Mouse (Mus musculus): ENCODE results near the gene Arl5c.
"Not testable (repeated sequence)": the region's sequence is repeated elsewhere in the genome, so short reads cannot be mapped to it uniquely, and the experiment has no call there.

Arl5c gene

DNA sequence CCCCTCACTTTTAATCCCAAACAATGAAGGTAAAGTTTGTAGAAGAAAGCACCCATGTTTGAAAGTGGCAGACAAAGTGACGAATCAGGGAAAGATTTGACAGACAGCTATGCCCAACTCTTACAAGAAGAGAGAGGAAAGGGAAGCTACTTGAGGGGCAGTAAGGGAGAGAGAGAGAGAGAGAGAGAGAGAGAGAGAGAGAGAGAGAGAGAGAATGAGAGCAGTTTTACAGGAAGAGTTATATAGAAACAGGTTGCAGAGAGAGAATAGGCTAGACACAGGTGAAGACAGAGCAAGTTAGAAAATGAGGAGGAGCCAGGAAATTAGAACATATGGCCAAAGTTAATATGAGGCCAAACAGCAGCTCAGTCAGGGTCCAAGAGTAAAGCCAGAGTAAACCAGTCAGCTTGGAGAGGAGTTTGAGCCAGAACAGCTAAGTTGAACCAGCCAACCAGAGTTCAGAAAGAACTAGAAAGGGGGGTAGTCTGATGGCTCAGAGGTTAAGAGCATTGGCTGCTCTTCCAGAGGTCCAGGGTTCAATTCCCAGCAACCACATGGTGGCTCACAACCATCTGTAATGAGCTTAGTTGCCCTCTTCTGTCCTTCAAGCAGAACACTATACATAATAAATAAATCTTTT, 43.5 kb downstream of the Arl5c start:
- peaks cover 42% of the 10 kb centered on the region for H3K36me3 ChIP-seq (ENCODE audit: insufficient read depth, low read length)
- TF ChIP-seq NANOG (IDR thresholded peaks at IDR 0.05; ENCODE audit: borderline replicate concordance, low read length) (no peak), CTCF (conservative IDR thresholded peaks at IDR 0.05; ENCODE audit: low read length) (no peak), POU5F1 (IDR thresholded peaks at IDR 0.05; ENCODE audit: borderline replicate concordance, low read length) (no peak)
- peaks cover 94% of the 10 kb centered on the region for H3K4me1 ChIP-seq (replicated peaks; ENCODE audit: low read depth, low read length)
- no peak overlapping the region for H3K4me3 ChIP-seq (replicated peaks; ENCODE audit: low read length)
- no peaks in the 10 kb centered on the region for H3K9me3 ChIP-seq (ENCODE audit: low read length)
- no peaks in the 10 kb centered on the region for H3K27me3 ChIP-seq (ENCODE audit: insufficient read depth, low read length)

DNA sequence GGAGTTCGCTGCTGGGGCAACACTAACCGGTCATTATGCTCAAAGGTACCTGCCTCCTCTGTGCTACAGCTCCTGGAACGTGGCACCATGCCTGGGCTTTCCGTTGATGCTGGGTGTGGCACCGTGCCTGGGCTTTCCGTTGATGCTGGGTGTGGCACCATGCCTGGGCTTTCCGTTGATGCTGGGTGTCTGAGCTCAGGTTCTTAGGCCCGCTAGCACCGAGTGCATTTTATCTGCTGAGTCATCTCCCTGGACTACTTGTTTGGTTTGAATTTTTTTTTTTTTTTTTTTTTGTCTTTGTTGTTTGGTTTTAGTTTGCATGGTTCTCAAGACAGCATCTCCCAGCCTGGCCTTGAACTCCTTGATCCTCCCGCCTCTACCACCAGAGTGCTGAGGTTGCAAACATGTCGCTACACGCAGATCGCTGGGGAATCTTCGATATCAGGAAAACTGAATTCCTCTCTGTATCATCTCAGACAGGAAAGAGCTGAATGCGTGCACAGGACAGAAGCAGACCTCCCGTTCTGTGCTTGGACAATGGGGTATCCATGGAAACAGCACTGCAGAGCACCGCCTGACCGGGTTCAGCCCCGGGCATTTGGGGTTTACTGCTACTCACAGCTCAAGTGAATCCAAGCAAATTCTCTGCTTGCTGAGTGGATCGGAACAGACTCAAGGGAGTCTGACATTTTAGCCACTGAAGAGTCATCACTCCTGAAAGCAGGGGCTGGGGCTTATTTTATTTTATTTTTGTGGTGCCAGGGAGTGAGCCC, 46.1 kb downstream of the Arl5c start:
- Histone ChIP-seq H3K36me3 (ENCODE audit: insufficient read depth, low read length) (peaks cover 39% of the 10 kb centered on the region), H3K27me3 (ENCODE audit: insufficient read depth, low read length) (no peaks in the 10 kb centered on the region), H3K4me3 (replicated peaks; ENCODE audit: low read length) (peak overlapping the region; percentile 52), H3K4me1 (replicated peaks; ENCODE audit: low read depth, low read length) (peaks cover 87% of the 10 kb centered on the region), H3K9me3 (ENCODE audit: low read length) (no peaks in the 10 kb centered on the region)
- TF ChIP-seq POU5F1 (IDR thresholded peaks at IDR 0.05; ENCODE audit: borderline replicate concordance, low read length) (no peak), CTCF (conservative IDR thresholded peaks at IDR 0.05; ENCODE audit: low read length) (no peak), NANOG (IDR thresholded peaks at IDR 0.05; ENCODE audit: borderline replicate concordance, low read length) (no peak)

DNA sequence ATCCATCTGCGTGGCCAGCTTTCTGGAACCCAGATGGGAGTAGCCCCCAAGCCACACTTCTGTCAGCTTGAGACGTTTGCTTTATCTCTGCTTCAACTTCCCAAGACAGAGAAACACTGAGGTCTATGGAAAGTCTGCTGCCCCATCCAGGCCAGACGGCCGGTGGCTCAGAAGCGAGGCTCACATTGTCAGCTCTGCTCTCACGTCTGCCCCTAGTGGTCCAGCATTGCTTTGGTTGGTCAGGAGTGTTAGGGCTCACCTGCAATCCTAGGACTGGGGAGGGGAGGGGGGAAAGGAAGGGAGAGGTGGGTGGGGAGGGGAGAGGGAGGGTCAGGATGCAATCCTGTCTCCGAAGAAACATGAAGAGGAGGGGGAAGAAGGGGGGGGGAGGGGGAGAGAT, 48.6 kb downstream of the Arl5c start:
- H3K9me3 ChIP-seq (ENCODE audit: low read length), result no peaks in the 10 kb centered on the region
- TF ChIP-seq POU5F1 (IDR thresholded peaks at IDR 0.05; ENCODE audit: borderline replicate concordance, low read length) (no peak), CTCF (conservative IDR thresholded peaks at IDR 0.05; ENCODE audit: low read length) (peak; percentile 51), NANOG (IDR thresholded peaks at IDR 0.05; ENCODE audit: borderline replicate concordance, low read length) (no peak)
- H3K36me3 ChIP-seq (ENCODE audit: insufficient read depth, low read length), result peaks cover 14% of the 10 kb centered on the region; the same call in 1 of the 2 replicates
- H3K4me3 ChIP-seq (replicated peaks; ENCODE audit: low read length), result peak overlapping the region; percentile 32; the same call in 1 of the 2 replicates
- no peaks in the 10 kb centered on the region for H3K27me3 ChIP-seq (ENCODE audit: insufficient read depth, low read length)
- H3K4me1 ChIP-seq (replicated peaks; ENCODE audit: low read depth, low read length), result peaks cover 82% of the 10 kb centered on the region

DNA sequence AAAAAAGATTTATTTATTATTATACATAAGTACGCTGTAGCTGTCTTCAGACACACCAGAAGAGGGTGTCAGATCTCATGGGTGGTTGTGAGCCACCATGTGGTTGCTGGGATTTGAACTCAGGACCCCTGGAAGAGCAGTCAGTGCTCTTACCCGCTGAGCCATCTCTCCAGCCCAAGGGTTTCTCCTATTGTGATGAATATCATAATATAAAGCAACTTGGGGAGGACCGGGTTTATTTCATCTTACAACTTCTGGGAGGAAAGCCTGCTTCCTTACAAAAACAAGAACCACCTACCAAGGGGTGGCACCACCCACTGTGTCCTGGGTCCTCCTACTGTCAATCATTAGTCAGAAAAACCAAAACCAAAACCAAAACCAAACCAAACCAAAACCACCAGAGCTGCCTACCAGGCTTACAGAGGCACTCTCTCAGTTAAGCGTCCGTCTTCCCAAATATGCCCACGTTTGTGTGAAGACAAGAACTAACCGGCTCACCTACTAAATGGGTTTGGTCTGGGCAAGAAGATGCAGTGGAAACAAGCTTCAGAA, 50.2 kb downstream of the Arl5c start:
- H3K4me1 ChIP-seq (replicated peaks; ENCODE audit: low read depth, low read length), result peaks cover 80% of the 10 kb centered on the region
- not testable (repeated sequence) for H3K36me3 ChIP-seq (ENCODE audit: insufficient read depth, low read length); H3K27me3 ChIP-seq (ENCODE audit: insufficient read depth, low read length); H3K4me3 ChIP-seq (replicated peaks; ENCODE audit: low read length); H3K9me3 ChIP-seq (ENCODE audit: low read length)

DNA sequence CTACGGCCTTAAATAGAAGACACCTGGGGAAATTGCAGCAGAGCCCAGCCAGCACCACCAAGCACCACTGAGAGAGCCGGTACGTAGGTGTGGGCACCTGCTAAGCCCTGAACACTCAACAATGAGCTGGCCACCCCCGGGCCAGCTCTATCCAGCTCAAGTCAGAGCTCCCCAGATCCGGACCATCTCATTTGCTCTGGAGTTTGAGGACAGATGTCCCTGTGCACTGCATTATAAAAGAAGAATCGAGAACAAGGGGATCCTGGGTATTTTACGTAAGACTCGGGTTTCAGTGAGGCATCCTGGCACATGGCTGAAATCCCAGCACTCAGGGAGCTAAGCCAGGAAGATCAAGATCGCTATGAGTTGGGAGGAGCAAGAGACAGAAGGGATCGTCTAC, 51.0 kb downstream of the Arl5c start:
- Histone ChIP-seq H3K4me1 (replicated peaks; ENCODE audit: low read depth, low read length) (peaks cover 76% of the 10 kb centered on the region), H3K27me3 (ENCODE audit: insufficient read depth, low read length) (no peaks in the 10 kb centered on the region), H3K36me3 (ENCODE audit: insufficient read depth, low read length) (peaks cover 14% of the 10 kb centered on the region), H3K9me3 (ENCODE audit: low read length) (no peaks in the 10 kb centered on the region), H3K4me3 (replicated peaks; ENCODE audit: low read length) (no peak overlapping the region)
- TF ChIP-seq POU5F1 (IDR thresholded peaks at IDR 0.05; ENCODE audit: borderline replicate concordance, low read length) (no peak), NANOG (IDR thresholded peaks at IDR 0.05; ENCODE audit: borderline replicate concordance, low read length) (no peak), CTCF (conservative IDR thresholded peaks at IDR 0.05; ENCODE audit: low read length) (no peak)

DNA sequence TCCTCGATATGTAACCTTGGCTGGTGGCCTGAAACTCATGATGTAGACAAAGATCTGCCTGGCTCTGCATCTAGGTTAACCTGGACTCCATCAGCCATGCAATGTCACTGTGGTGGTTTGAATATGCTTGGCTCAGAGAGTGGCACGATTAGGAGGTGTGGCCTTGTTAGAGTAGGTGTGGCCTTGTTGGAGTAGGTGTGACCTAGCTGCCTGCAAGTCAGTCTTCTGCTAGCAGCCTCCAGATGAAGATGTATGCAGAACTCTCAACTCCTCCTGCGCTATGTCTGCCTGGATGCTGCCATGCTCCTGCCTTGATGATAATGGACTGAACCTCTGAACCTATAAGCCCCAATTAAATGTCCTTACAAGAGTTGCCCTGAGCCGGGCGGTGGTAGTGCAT, 52.7 kb downstream of the Arl5c start:
- H3K4me1 ChIP-seq (replicated peaks; ENCODE audit: low read depth, low read length), result peaks cover 58% of the 10 kb centered on the region
- H3K36me3 ChIP-seq (ENCODE audit: insufficient read depth, low read length), result peaks cover 28% of the 10 kb centered on the region
- no peaks in the 10 kb centered on the region for H3K27me3 ChIP-seq (ENCODE audit: insufficient read depth, low read length)
- H3K9me3 ChIP-seq (ENCODE audit: low read length), result no peaks in the 10 kb centered on the region
- no peak overlapping the region for H3K4me3 ChIP-seq (replicated peaks; ENCODE audit: low read length)
- TF ChIP-seq CTCF (conservative IDR thresholded peaks at IDR 0.05; ENCODE audit: low read length), result no peak
- TF ChIP-seq POU5F1 (IDR thresholded peaks at IDR 0.05; ENCODE audit: borderline replicate concordance, low read length), result no peak
- no peak for TF ChIP-seq NANOG (IDR thresholded peaks at IDR 0.05; ENCODE audit: borderline replicate concordance, low read length)

DNA sequence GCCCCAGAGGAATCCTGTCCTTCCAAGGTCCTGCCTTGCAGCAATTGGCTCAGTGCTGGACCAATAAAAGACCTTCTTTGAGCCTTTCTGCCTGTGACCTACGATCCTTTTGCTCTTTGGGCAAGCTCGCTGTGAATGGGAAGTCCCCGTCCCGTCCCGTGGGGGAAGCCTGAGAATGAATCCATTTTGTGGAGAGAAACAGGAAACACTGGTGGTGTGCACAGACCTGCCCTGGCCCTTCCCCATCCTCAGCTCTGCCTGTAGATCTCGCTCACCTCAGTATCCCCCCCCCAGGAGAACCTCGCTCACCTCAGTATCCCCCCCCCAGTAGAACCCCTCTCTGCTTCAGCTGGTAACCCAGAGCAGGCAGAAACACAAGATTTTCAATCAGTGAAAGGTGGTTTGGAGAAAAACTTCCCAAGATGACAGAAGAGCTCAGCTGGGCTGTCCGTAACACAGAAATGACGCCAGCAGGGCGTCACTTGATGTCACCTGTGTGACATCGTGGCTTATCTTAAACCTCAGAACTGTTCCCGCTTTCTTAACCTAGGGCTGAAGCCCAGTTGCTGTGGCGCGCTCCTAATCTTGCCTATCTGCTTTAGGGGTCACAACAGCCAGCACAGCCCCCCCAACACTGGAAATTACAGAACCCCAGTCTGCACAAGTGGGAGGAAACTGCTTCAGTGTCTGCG, 53.4 kb downstream of the Arl5c start:
- Histone ChIP-seq H3K27me3 (ENCODE audit: insufficient read depth, low read length) (no peaks in the 10 kb centered on the region), H3K36me3 (ENCODE audit: insufficient read depth, low read length) (peaks cover 34% of the 10 kb centered on the region), H3K4me1 (replicated peaks; ENCODE audit: low read depth, low read length) (peaks cover 52% of the 10 kb centered on the region), H3K4me3 (replicated peaks; ENCODE audit: low read length) (no peak overlapping the region), H3K9me3 (ENCODE audit: low read length) (no peaks in the 10 kb centered on the region)
- TF ChIP-seq CTCF (conservative IDR thresholded peaks at IDR 0.05; ENCODE audit: low read length), result no peak
- TF ChIP-seq NANOG (IDR thresholded peaks at IDR 0.05; ENCODE audit: borderline replicate concordance, low read length), result no peak
- no peak for TF ChIP-seq POU5F1 (IDR thresholded peaks at IDR 0.05; ENCODE audit: borderline replicate concordance, low read length)
